Mouse (Mus musculus): Measurements from ENCODE around the gene Olfr229.
"Not testable (repeated sequence)": the region's sequence is repeated elsewhere in the genome, so short reads cannot be mapped to it uniquely, and the experiment has no call there.

Gene Olfr229

DNA sequence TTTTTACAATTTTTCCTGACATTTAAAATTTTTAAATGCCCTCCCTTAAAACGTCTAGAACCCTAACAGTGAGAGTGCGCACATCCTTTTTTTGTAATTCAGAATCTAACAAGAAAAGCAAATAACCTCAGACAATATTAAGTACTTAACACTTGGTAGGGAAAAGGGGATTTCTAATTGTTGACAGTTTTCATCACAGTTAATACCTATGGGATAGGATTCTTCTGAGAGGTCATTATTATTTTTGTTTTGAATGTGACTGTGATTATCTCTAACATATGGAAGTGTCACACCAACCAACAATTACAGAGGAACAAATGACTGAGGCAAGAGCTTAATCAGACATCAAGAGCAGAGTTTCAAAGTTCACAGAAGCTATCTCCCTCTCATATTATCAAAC lies at the start of gene Olfr229:
Olfr229 (plus strand) TSS at position 301 of the 400 bp plus-strand sequence.
- no peak for DNase-seq (ENCODE audit: low spot score)

DNA sequence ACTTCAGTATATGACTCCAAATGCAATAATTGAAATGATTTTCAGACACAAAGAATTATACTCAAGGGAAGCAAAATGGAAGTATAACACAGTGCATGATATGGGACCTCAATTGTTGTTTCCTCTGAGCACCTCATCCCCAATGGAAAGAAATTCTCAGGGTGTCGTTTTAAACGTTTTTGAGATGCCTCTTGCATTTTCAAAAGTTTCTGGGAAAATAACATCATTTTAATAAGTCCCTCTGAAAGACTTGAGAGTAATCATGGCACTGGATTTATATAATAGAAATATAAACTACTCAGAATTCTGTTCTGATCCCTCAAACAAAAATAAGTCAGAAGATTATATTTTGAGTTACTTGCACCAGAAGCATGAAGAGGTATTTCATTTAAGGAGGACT lies 41.0 kb upstream of the Olfr229 start, which contains the start of gene Olfr972:
Olfr972 (plus strand) TSS at position 301 of the 400 bp plus-strand sequence.
- no peak for DNase-seq (ENCODE audit: low spot score)

DNA sequence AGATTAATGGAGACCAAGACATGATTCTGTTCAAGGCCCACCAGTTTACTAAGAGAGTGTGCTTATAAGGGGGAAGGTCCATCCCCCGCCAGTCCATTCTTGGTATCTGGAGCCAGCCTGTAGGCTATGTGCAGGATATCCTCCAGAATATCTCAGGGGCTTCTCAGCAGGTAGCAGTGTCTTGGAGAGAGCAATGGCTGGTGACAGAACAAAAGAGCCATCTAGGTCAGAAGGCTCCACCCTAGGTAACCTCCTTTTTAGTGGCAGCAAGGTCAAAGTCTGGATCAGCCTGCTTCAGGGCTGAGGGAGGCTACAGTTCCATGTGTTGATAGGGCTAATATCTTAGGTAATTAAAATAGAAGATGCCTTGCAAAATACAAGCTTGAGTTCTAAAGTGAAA lies 35.1 kb upstream of the Olfr229 start:
- not testable (repeated sequence) for DNase-seq (ENCODE audit: low spot score)

DNA sequence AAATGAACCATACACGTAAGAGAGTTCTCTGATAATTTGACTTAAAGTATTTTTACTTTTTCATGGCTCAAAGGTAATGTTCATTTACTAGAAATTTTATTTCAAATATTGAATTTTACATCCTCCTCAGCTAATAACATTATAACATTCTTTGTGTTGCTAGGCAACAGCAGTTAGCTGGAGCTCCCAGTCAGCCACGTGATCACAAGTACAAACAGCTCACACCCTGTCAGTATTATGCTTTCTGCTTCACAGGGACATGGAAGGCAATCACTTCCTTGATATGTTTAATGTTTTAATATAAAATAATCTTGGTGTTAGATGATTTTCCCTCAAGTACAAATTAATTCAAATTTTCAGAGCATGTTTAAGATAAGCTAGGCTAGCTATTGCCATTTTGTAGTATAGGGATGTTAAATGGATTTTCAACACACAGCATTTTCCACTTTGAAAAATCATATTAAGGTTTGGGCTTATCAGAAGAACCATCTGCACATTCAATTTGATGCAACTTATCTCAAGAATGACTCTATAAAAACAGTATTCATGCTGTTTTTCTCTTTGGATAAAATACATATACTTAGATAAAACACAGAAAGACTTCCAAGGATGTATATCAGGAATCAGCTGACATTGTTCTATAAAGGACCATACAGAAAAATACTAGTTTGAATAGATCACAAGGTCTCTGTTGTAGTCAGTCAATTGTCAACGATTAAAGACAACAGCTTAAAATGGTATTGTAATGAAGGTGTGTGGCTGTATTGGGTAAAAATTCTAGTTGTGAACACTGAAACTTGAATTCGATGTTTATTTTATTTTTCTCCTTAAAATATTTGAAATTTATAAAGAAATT lies 29.4 kb upstream of the Olfr229 start:
- DNase-seq (ENCODE audit: low spot score), result not testable (repeated sequence)

DNA sequence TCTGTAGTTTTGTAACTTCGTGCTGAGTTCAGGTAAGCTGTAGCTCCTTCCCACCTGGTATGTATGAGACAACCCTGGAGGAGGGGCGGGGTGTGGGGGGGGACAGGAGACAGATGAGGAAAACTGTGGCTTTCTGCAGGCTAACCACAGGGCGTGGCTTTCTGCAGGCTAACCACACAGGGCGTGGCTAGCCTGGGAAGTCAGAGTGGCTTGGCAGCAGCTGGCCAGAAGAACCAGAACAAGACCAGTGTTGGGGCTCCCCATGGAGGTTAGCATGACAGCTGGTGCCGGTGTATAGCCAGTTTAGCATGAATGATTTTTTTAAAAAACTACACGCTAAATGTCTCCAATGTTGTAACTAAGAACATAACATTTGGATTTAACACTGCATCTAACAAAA lies 2.0 kb upstream of the Olfr229 start:
- no peak for DNase-seq (ENCODE audit: low spot score)

DNA sequence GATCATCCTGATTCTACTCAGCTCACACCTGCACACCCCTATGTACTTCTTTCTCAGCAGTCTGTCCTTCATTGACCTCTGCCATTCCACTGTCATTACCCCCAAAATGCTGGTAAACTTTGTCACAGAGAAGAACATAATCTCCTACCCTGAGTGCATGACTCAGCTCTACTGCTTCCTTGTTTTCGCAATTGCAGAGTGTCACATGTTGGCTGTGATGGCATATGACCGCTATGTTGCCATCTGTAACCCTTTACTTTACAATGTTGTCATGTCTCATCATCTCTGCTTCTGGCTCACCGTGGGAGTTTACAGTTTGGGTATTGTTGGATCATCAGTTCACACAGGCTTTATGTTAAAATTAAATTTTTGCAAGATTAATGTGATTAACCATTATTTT lies 2.8 kb downstream of the Olfr229 start:
- no peak for DNase-seq (ENCODE audit: low spot score)

DNA sequence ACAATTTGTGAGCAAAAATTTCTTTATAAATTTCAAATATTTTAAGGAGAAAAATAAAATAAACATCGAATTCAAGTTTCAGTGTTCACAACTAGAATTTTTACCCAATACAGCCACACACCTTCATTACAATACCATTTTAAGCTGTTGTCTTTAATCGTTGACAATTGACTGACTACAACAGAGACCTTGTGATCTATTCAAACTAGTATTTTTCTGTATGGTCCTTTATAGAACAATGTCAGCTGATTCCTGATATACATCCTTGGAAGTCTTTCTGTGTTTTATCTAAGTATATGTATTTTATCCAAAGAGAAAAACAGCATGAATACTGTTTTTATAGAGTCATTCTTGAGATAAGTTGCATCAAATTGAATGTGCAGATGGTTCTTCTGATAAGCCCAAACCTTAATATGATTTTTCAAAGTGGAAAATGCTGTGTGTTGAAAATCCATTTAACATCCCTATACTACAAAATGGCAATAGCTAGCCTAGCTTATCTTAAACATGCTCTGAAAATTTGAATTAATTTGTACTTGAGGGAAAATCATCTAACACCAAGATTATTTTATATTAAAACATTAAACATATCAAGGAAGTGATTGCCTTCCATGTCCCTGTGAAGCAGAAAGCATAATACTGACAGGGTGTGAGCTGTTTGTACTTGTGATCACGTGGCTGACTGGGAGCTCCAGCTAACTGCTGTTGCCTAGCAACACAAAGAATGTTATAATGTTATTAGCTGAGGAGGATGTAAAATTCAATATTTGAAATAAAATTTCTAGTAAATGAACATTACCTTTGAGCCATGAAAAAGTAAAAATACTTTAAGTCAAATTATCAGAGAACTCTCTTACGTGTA lies 21.1 kb downstream of the Olfr229 start:
- DNase-seq (ENCODE audit: low spot score), result not testable (repeated sequence)

DNA sequence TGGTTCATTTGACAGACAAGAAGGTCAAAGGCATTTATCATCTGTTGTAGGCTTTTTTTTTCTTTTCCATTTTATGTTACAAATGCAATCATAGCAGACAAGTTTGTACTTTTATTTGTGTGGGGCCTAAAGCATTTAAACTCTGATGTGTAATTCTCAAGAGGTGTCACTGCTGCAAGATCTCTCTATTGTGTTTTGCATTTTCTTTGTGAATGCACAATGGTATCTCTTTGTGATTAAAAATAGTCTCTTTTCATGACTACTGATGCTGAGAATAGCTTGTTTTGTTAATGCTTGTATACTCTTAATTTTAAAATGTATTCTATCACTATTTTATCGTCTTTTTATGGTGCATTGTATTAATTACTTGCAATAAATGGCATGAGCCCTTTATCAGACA lies 21.7 kb downstream of the Olfr229 start:
- not testable (repeated sequence) for DNase-seq (ENCODE audit: low spot score)

DNA sequence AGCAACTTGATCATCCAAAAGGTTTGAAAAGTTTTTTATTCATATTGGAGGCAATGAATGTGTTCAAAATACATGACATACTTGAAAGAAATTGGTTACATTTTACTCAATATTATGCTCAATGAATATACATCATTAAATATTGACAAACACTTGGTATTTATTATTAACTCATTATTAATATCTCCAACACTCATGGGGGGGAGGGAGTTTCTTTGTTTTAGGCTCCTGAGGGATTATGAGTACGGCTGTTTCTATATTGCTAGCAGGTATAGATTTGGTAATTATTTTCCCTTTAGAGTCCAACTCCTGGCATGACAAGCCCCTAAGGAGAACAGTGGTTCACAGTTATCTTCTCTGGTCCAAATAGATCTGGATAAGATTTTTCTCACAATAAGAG lies 30.1 kb downstream of the Olfr229 start, which contains the start of gene Olfr974:
Olfr974 (plus strand) TSS at position 301 of the 400 bp plus-strand sequence.
- no peak for DNase-seq (ENCODE audit: low spot score)

DNA sequence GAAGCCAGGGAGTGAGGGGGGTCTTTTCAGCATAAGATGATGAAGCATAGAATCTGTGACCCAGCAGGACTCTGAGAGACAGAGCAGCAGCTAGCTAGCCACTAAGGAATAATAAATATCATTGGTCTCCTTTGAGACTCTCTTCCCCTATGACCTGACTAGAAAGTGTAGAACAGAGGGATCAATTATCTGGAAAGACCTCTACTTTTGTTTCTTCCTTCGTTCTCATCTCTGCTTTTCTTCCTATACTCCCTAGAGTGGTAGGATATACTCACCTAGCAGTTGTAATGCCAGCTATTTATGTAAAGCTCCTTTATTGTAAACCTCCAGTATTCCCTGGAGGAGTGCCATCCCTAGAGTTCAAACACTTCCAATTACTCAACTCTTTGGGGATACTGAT lies 44.8 kb downstream of the Olfr229 start, which contains the start of gene Olfr975:
Olfr975 (minus strand) TSS at position 101 of the 400 bp plus-strand sequence.
- DNase-seq (ENCODE audit: low spot score), result no peak

DNA sequence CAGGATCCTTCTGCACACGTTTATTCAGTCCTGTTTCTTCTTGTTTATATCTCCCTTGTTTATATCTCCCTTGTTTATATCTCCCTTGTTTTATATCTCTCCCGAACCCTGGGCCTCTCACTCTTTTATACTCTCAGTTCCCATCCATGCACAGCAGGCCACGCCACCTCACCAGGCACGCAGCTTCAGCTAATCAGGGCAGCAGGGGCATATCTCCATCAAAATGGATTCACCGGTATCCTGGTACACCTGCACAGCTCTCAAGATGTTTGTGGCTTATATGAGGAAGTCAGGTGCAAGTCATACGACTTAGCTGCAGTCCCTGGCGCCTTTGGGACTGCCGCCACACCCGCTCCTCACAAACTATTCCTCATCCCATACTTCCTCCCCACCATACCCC lies 53.9 kb downstream of the Olfr229 start, which contains the start of gene Olfr976:
Olfr976 (minus strand) TSS at position 101 of the 400 bp plus-strand sequence.
- not testable (repeated sequence) for DNase-seq (ENCODE audit: low spot score)

Data from spleen, adult 12 weeks (tissue).